Mouse (Mus musculus) embryonic fibroblast, embryonic 13.5 days (primary cell): ENCODE measurements at regions not wholly inside any gene's neighbourhood (a gene's known extent, or its start where the extent isn't known, plus 50 kb on each side); places are given as distances from the start of the nearest gene placed in this dataset.

Experiments
- CTCF ChIP-seq: IDR thresholded peaks from 2 replicates; pipeline ENCODE4 v1.5.1; 2011; ENCODE audit warnings: mild to moderate bottlenecking, control low read depth, low read length, moderate library complexity, borderline replicate concordance; ENCODE audit not compliant: insufficient read depth
- POLR2A ChIP-seq: IDR thresholded peaks from 2 replicates; pipeline ENCODE4 v1.6.1; 2011; ENCODE audit warnings: low read depth, mild to moderate bottlenecking, control low read depth, low read length, moderate library complexity

- TF ChIP-seq POLR2A = no peak
- no peak for TF ChIP-seq CTCF
Observed at GRCm38 (mm10) chr12:12527766-12528477, 266.0 kb downstream of the Fam49a start.
